Mouse (Mus musculus) CH12.LX (cell line): ENCODE results near the gene Lcor. TPM values are rescaled to one million over a fixed set of nuclear protein-coding genes. Genes with fewer than 3 reads are reported as not detected.

Experiments
- DNase-seq: peaks from one replicate; pipeline ENCODE4 v3.0.0-alpha.2; 2013; ENCODE audit errors: extremely low read depth
- H3K27ac ChIP-seq: 2 replicates; pipeline ENCODE4 v1.5.1; 2012; ENCODE audit warnings: low read depth, mild to moderate bottlenecking, control low read depth, moderate library complexity; ENCODE audit not compliant: insufficient read depth
- H3K27me3 ChIP-seq: replicated peaks from 2 replicates; pipeline ENCODE3; 2012; ENCODE audit warnings: inconsistent platforms
- H3K36me3 ChIP-seq, 2 experiments: replicated peaks in 1 of 2; 2 replicates each; pipeline versions ENCODE3 to v1.6.1; 2012; ENCODE audit warnings: inconsistent platforms in 1 of 2, low read length in 1 of 2, mild to moderate bottlenecking in 1 of 2, mixed read lengths in 1 of 2, moderate library complexity in 1 of 2; ENCODE audit not compliant: control insufficient read depth in 1 of 2, insufficient read depth in 1 of 2
- H3K4me1 ChIP-seq, 2 experiments: 2 replicates each; pipeline ENCODE4 v1.6.1; 2012; ENCODE audit warnings: inconsistent platforms in 1 of 2, moderate library complexity in 1 of 2; ENCODE audit not compliant: insufficient read depth in 2 of 2, control insufficient read depth in 1 of 2
- H3K4me2 ChIP-seq: 2 replicates; pipeline ENCODE4 v1.6.1; 2012; ENCODE audit warnings: low read depth, mild to moderate bottlenecking, control low read depth; ENCODE audit not compliant: poor library complexity, insufficient read depth, severe bottlenecking
- H3K4me3 ChIP-seq, 3 experiments: fragments of 150-350 bp in 1 of 3; sonication (generic) in 1 of 3; replicated peaks in 1 of 3; 2 replicates each; pipeline versions ENCODE3 to v1.5.1; 2011 to 2012; ENCODE audit warnings: low read depth in 2 of 3, low read length in 2 of 3, mild to moderate bottlenecking in 2 of 3, moderate library complexity in 2 of 3, control low read depth in 1 of 3, improper control_type of control experiment in 1 of 3, inconsistent platforms in 1 of 3, mixed read lengths in 1 of 3; ENCODE audit not compliant: poor library complexity in 1 of 3
- H3K79me2 ChIP-seq: replicated peaks from 2 replicates; pipeline ENCODE4 v1.6.1; 2012; ENCODE audit warnings: mild to moderate bottlenecking, moderate library complexity; ENCODE audit not compliant: control insufficient read depth, poor library complexity, insufficient read depth, severe bottlenecking; ENCODE audit errors: extremely low read depth
- H3K9ac ChIP-seq: 2 replicates; pipeline ENCODE4 v1.6.1; 2012; ENCODE audit warnings: low read depth, mild to moderate bottlenecking, control low read depth, moderate library complexity; ENCODE audit not compliant: insufficient read depth
- H3K9me3 ChIP-seq: replicated peaks from 2 replicates; pipeline ENCODE3; 2012; ENCODE audit warnings: low read length, inconsistent platforms, mixed read lengths
- BHLHE40 ChIP-seq: IDR thresholded peaks from 2 replicates; pipeline ENCODE4 v1.6.1; 2011; ENCODE audit warnings: mild to moderate bottlenecking, low read depth, low read length, improper control_type of control experiment
- CHD1 ChIP-seq: IDR thresholded peaks from 2 replicates; pipeline ENCODE4 v1.6.1; 2012; ENCODE audit warnings: low read depth, low read length, improper control_type of control experiment, inconsistent platforms
- CTCF ChIP-seq, 2 experiments: IDR thresholded peaks in 1 of 2; conservative IDR thresholded peaks in 1 of 2; 2 replicates each; pipeline ENCODE4 v1.5.1; 2011 to 2012; ENCODE audit warnings: low read depth in 2 of 2, low read length in 2 of 2, improper control_type of control experiment in 1 of 2, inconsistent platforms in 1 of 2, mild to moderate bottlenecking in 1 of 2, moderate library complexity in 1 of 2
- E2F4 ChIP-seq: IDR thresholded peaks from 2 replicates; pipeline ENCODE4 v1.6.1; 2011; ENCODE audit warnings: low read depth, low read length, improper control_type of control experiment; ENCODE audit not compliant: insufficient replicate concordance
- GABPA ChIP-seq: IDR thresholded peaks from 2 replicates; pipeline ENCODE4 v1.6.1; 2012; ENCODE audit warnings: low read depth, low read length, improper control_type of control experiment, inconsistent platforms; ENCODE audit not compliant: insufficient replicate concordance
- HCFC1 ChIP-seq: IDR thresholded peaks from 2 replicates; pipeline ENCODE4 v1.6.1; 2012; ENCODE audit warnings: low read depth, mild to moderate bottlenecking, inconsistent platforms, low read length, improper control_type of control experiment
- IRF4 ChIP-seq: IDR thresholded peaks from 2 replicates; pipeline ENCODE4 v1.6.1; 2014; ENCODE audit warnings: low read depth, mild to moderate bottlenecking, inconsistent platforms, low read length, improper control_type of control experiment
- KAT2A ChIP-seq: IDR thresholded peaks from 2 replicates; pipeline ENCODE4 v1.6.1; 2012; ENCODE audit warnings: low read length, improper control_type of control experiment, inconsistent platforms; ENCODE audit not compliant: insufficient replicate concordance
- MAX ChIP-seq: IDR thresholded peaks from 2 replicates; pipeline ENCODE4 v1.6.1; 2011; ENCODE audit warnings: low read length, improper control_type of control experiment
- MAZ ChIP-seq: IDR thresholded peaks from 2 replicates; pipeline ENCODE4 v1.6.1; 2012; ENCODE audit warnings: low read depth, mild to moderate bottlenecking, inconsistent platforms, low read length, improper control_type of control experiment, moderate library complexity
- MXI1 ChIP-seq: IDR thresholded peaks from 2 replicates; pipeline ENCODE4 v1.6.1; 2011; ENCODE audit warnings: mild to moderate bottlenecking, low read depth, low read length, improper control_type of control experiment
- NRF1 ChIP-seq: IDR thresholded peaks from 2 replicates; pipeline ENCODE4 v1.6.1; 2014; ENCODE audit warnings: low read depth, mild to moderate bottlenecking, inconsistent platforms, low read length, improper control_type of control experiment, moderate library complexity
- PAX5 ChIP-seq: IDR thresholded peaks from 2 replicates; pipeline ENCODE4 v1.6.1; 2012; ENCODE audit warnings: low read length, inconsistent platforms, mixed read lengths
- POLR2A ChIP-seq: IDR thresholded peaks from 2 replicates; pipeline ENCODE4 v1.6.1; 2011; ENCODE audit warnings: low read depth, mild to moderate bottlenecking, improper control_type of control experiment, low read length
- POLR2AphosphoS2 ChIP-seq: IDR thresholded peaks from 2 replicates; pipeline ENCODE4 v1.6.1; 2011; ENCODE audit warnings: low read depth, low read length, improper control_type of control experiment
- TCF12 ChIP-seq: IDR thresholded peaks from 2 replicates; pipeline ENCODE4 v1.6.1; 2014; ENCODE audit warnings: low read depth, mild to moderate bottlenecking, inconsistent platforms, low read length, improper control_type of control experiment
- USF2 ChIP-seq: conservative IDR thresholded peaks from 2 replicates; pipeline ENCODE4 v1.6.1; 2011; ENCODE audit warnings: low read depth, low read length, improper control_type of control experiment
- dilution Hi-C: fragments of 300-500 bp; cut with MboI; formaldehyde crosslinking; loops from 2 replicates; pipeline ENCODE4 v1.14.3; 2020; ENCODE audit warnings: low sequenced_read_pairs; ENCODE audit not compliant: extremely low pct_unique_long_range_greater_than_20kb, extremely low pct_ligation_motif_present
- in situ Hi-C: fragments of 300-500 bp; cut with MboI; formaldehyde crosslinking; loops from 3 replicates; pipeline ENCODE4 v1.14.3; 2019; ENCODE audit warnings: low sequenced_read_pairs, low pct_ligation_motif_present, low pct_unique_long_range_greater_than_20kb, mixed read lengths
- polyA plus RNA-seq: library from polyadenylated mRNA; unstranded; fragments of >175 nt; gene quantifications from 2 replicates; pipeline ENCODE4 v1.2.1, GENCODE M21; 2012; ENCODE audit warnings: low read depth; ENCODE audit not compliant: insufficient read length
- total RNA-seq, 2 experiments: library from RNA; depleted of rRNA; stranded (reverse); fragments of 300-350 nt in 1 of 2; fragments of >200 nt in 1 of 2; gene quantifications; 2 replicates each; pipeline ENCODE4 v1.2.3; 2012 to 2014

The Lcor gene
- total and polyA plus RNA-seq, 3 experiments, result 2.9 to 4.8 (median 3.4) TPM

DNA sequence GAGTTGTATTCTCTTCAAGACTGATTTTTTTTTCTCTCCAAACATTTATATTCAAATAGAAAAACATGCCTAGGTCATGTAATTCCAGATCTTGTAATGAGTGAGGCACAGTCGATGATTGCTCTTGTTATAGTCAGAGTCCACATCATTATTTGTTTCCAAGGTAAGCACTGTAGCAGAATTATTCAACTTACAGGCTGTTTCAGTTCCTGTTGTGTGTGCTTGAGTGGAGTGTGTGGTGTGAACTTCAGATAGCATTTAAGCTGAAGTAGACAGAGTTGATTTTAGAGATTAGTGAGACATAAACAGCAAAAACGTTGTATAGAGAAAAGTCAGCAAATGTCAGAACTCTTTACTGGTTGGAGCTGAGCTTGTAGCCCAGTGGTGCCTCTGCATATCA, 86.4 kb downstream of the Lcor start:
- Histone ChIP-seq H3K9ac (no peak overlapping the region), H3K4me2 (no peak overlapping the region), H3K36me3 (peaks cover 0 to 13% of the 10 kb centered on the region in 2 experiments), H3K27ac (no peak overlapping the region), H3K27me3 (no peaks in the 10 kb centered on the region), H3K79me2 (no peaks in the 10 kb centered on the region), H3K4me1 (peaks cover 3 to 18% of the 10 kb centered on the region in 2 experiments; a peak in 3 of 4 replicates), H3K9me3 (no peaks in the 10 kb centered on the region), H3K4me3 (no peak overlapping the region)
- dilution Hi-C loops (no loop called here), in situ Hi-C loops (no loop called here)
- no peak for TF ChIP-seq E2F4
- TF ChIP-seq TCF12, result no peak
- no peak for TF ChIP-seq POLR2AphosphoS2
- TF ChIP-seq MAZ, result no peak
- TF ChIP-seq KAT2A, result no peak
- TF ChIP-seq NRF1, result no peak
- TF ChIP-seq POLR2A, result no peak
- no peak for TF ChIP-seq MAX
- no peak for TF ChIP-seq PAX5
- TF ChIP-seq HCFC1, result no peak
- no peak for TF ChIP-seq CHD1
- TF ChIP-seq GABPA, result no peak
- no peak for TF ChIP-seq USF2
- no peak for TF ChIP-seq IRF4
- no peak for TF ChIP-seq CTCF (conservative IDR thresholded peaks at IDR 0.05 in 1 of 2, IDR thresholded peaks at IDR 0.05 in 1 of 2; ENCODE audit: low read depth in 2 of 2, low read length in 2 of 2)
- DNase-seq, result peak; percentile 18

DNA sequence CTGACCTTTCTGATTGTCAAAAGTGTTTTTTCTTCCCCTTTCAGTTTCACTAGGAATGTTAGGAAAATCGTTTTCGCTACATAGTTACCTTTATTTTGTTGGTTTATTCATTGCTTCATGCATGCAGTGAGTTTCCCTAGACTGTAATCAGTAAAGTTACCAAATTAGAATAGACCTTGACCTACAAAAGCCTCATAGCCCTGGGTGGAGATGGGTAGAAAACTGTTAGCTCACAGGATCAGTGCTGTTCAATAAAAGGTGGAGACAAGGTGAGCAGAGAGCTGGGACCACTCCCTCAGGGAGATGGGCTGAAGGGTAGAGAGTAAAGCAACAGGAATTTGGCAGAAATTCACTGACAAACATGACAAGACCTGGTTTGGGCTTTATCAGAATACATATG, 91.3 kb downstream of the Lcor start:
- H3K36me3 ChIP-seq, result peaks cover 0 to 21% of the 10 kb centered on the region in 2 experiments
- no peak overlapping the region for H3K9ac ChIP-seq
- H3K27me3 ChIP-seq, result no peaks in the 10 kb centered on the region
- DNase-seq, result no peak
- H3K27ac ChIP-seq, result no peak overlapping the region
- no peaks in the 10 kb centered on the region for H3K9me3 ChIP-seq
- peaks cover 3 to 15% of the 10 kb centered on the region in 2 experiments; a peak in 3 of 4 replicates for H3K4me1 ChIP-seq
- H3K4me2 ChIP-seq, result no peak overlapping the region
- no peak overlapping the region for H3K4me3 ChIP-seq
- TF ChIP-seq BHLHE40 (no peak), MXI1 (no peak)
- in situ Hi-C loops (no loop called here), dilution Hi-C loops (no loop called here)
- H3K79me2 ChIP-seq, result no peaks in the 10 kb centered on the region
